Mouse (Mus musculus): ENCODE data around the gene Esam. TPM values are rescaled to one million over a fixed set of nuclear protein-coding genes. Genes with fewer than 3 reads are reported as not detected.

Esam gene
- polyA plus RNA-seq, 1 experiment from 2014 or later: 52.1 TPM

- H3K4me2 ChIP-seq (replicated peaks): no peak overlapping the region
- WGBS: 19% methylated on average over 27 of the region's 27 CpGs
- H3K36me3 ChIP-seq: no peaks in the 10 kb centered on the region
- no peaks in the 10 kb centered on the region for H3K9me3 ChIP-seq (replicated peaks)
- H3K4me1 ChIP-seq: peaks cover 12% of the 10 kb centered on the region
- no peak overlapping the region for H3K27ac ChIP-seq (replicated peaks)
- H3K4me3 ChIP-seq (replicated peaks): no peak overlapping the region
- H3K27me3 ChIP-seq: peaks cover 47% of the 10 kb centered on the region
- no peak overlapping the region for H3K9ac ChIP-seq
- no peak for ATAC-seq (ENCODE audit: insufficient number of reproducible peaks, low FRiP score, low TSS enrichment, low read depth)
Observed at GRCm38 (mm10) chr9:37545847-37546452, 18.1 kb downstream of the Esam start.

- Histone ChIP-seq H3K36me3 (no peaks in the 10 kb centered on the region), H3K4me3 (replicated peaks) (no peak overlapping the region), H3K27me3 (peaks cover 56% of the 10 kb centered on the region), H3K27ac (replicated peaks) (no peak overlapping the region), H3K4me2 (replicated peaks) (no peak overlapping the region), H3K4me1 (peaks cover 15% of the 10 kb centered on the region), H3K9me3 (replicated peaks) (no peaks in the 10 kb centered on the region), H3K9ac (no peak overlapping the region)
- 72% methylated on average over 1 of the region's 1 CpGs for WGBS
- no peak for ATAC-seq (ENCODE audit: insufficient number of reproducible peaks, low FRiP score, low TSS enrichment, low read depth)
Observed at GRCm38 (mm10) chr9:37546889-37547288, 19.0 kb downstream of the Esam start.

DNA sequence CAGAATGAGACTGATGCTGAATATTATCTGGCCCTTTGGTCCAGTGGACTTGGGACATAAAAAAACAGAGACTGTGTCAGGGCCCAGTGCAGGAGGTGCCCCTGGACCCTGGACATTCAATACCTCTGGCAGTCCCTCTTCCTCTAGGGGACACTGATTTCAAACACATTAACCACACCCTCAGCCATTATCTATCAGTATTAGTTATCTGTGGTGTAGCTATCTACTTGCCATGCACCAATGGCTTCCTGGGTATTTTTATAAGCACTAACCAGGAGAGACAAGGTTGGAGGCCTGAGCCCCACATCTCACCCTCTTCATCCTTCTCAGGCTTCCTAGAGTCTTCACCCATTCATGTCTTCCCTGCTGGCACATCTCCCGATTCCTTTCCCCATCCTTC, 22.6 kb downstream of the Esam start:
- 67% methylated on average over 1 of the region's 1 CpGs for WGBS
- H3K4me3 ChIP-seq (replicated peaks): no peak overlapping the region
- ATAC-seq (ENCODE audit: insufficient number of reproducible peaks, low FRiP score, low TSS enrichment, low read depth): no peak
- peaks cover 23% of the 10 kb centered on the region for H3K4me1 ChIP-seq
- no peak overlapping the region for H3K9ac ChIP-seq
- no peak overlapping the region for H3K4me2 ChIP-seq (replicated peaks)
- no peaks in the 10 kb centered on the region for H3K9me3 ChIP-seq (replicated peaks)
- H3K36me3 ChIP-seq: no peaks in the 10 kb centered on the region
- no peak overlapping the region for H3K27ac ChIP-seq (replicated peaks)
- peaks cover 62% of the 10 kb centered on the region for H3K27me3 ChIP-seq

- Histone ChIP-seq H3K4me2 (replicated peaks) (peak overlapping the region; percentile 95), H3K27ac (replicated peaks) (no peak overlapping the region), H3K9me3 (replicated peaks) (no peaks in the 10 kb centered on the region), H3K4me1 (peaks cover 30% of the 10 kb centered on the region), H3K9ac (0 out of 2 replicates have a peak overlapping the region, but pooled peaks have one; percentile 18), H3K36me3 (no peaks in the 10 kb centered on the region), H3K27me3 (peaks cover 55% of the 10 kb centered on the region), H3K4me3 (replicated peaks) (peak overlapping the region; percentile 47)
- ATAC-seq (ENCODE audit: insufficient number of reproducible peaks, low FRiP score, low TSS enrichment, low read depth): no peak
- WGBS: 2% methylated on average over 23 of the region's 23 CpGs
Observed at GRCm38 (mm10) chr9:37551751-37552531, 24.1 kb downstream of the Esam start.

- H3K9me3 ChIP-seq (replicated peaks): no peaks in the 10 kb centered on the region
- H3K4me2 ChIP-seq (replicated peaks): peak within 1 kb of the TSS; percentile 95
- WGBS: 4% methylated on average over 31 of the region's 31 CpGs
- H3K4me3 ChIP-seq (replicated peaks): peak within 1 kb of the TSS; percentile 47
- no peak within 1 kb of the TSS for H3K27ac ChIP-seq (replicated peaks)
- no peaks in the 10 kb centered on the region for H3K36me3 ChIP-seq
- H3K27me3 ChIP-seq: peaks cover 51% of the 10 kb centered on the region
- H3K4me1 ChIP-seq: peaks cover 30% of the 10 kb centered on the region
- H3K9ac ChIP-seq: 0 out of 2 replicates have a peak within 1 kb of the TSS, but pooled peaks have one; percentile 18
- ATAC-seq (ENCODE audit: insufficient number of reproducible peaks, low FRiP score, low TSS enrichment, low read depth): peak; percentile 87
Observed at GRCm38 (mm10) chr9:37552536-37553293, 24.8 kb downstream of the Esam start, which contains the start of gene Nrgn. TSS of gene Nrgn (minus strand) at chr9:37552904.

- Histone ChIP-seq H3K9me3 (replicated peaks) (no peaks in the 10 kb centered on the region), H3K27ac (replicated peaks) (no peak overlapping the region), H3K9ac (no peak overlapping the region), H3K4me1 (peaks cover 30% of the 10 kb centered on the region), H3K27me3 (peaks cover 40% of the 10 kb centered on the region), H3K36me3 (no peaks in the 10 kb centered on the region), H3K4me3 (replicated peaks) (no peak overlapping the region), H3K4me2 (replicated peaks) (no peak overlapping the region)
- ATAC-seq (ENCODE audit: insufficient number of reproducible peaks, low FRiP score, low TSS enrichment, low read depth): no peak
- WGBS: 89% methylated on average over 1 of the region's 1 CpGs
Observed at GRCm38 (mm10) chr9:37554279-37554678, 26.4 kb downstream of the Esam start.

GRCm38 (mm10) chr9:37554838-37555748, 27.2 kb downstream of the Esam start, which contains the start of gene Siae:
TSS of gene Siae (plus strand) at chr9:37555698.
- no peak within 1 kb of the TSS for H3K4me2 ChIP-seq (replicated peaks)
- H3K27ac ChIP-seq (replicated peaks): peak within 1 kb of the TSS; percentile 51; the same call in 1 of the 2 replicates

DNA sequence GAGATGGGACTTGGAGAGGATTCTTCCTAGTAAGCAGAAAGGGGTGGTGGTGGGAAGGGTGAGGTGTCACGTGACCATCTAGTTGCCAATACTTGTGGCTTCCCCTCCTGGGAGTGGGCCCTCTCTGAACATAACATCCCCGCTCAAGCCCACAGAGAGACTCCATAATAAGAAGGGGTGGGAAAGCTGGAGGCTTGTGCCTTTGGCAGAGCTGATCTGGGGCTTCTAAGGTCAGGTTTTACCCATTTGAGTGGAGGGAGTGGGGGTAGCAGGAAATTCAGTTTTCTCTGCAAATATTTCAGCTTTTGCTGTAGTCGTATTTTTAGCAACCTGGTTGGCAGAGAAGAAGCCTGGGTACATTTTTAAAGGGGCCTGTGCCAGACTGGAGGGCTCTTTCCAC, 28.5 kb downstream of the Esam start:
- no peaks in the 10 kb centered on the region for H3K36me3 ChIP-seq
- ATAC-seq (ENCODE audit: insufficient number of reproducible peaks, low FRiP score, low TSS enrichment, low read depth): no peak; the same call in 1 of the 2 replicates
- H3K9me3 ChIP-seq (replicated peaks): no peaks in the 10 kb centered on the region
- peaks cover 20% of the 10 kb centered on the region for H3K27me3 ChIP-seq
- H3K4me3 ChIP-seq (replicated peaks): no peak overlapping the region
- no peak overlapping the region for H3K9ac ChIP-seq
- peak overlapping the region; percentile 51; the same call in 1 of the 2 replicates for H3K27ac ChIP-seq (replicated peaks)
- 50% methylated on average over 3 of the region's 3 CpGs for WGBS
- no peak overlapping the region for H3K4me2 ChIP-seq (replicated peaks)
- H3K4me1 ChIP-seq: peaks cover 30% of the 10 kb centered on the region

More at GRCm38 (mm10) chr9:37554838-37555748, 27.2 kb downstream of the Esam start, which contains the start of gene Siae:
- no peak for ATAC-seq (ENCODE audit: insufficient number of reproducible peaks, low FRiP score, low TSS enrichment, low read depth)
- Histone ChIP-seq H3K36me3 (no peaks in the 10 kb centered on the region), H3K4me1 (peaks cover 30% of the 10 kb centered on the region), H3K9me3 (replicated peaks) (no peaks in the 10 kb centered on the region), H3K4me3 (replicated peaks) (no peak within 1 kb of the TSS), H3K9ac (no peak within 1 kb of the TSS), H3K27me3 (peaks cover 32% of the 10 kb centered on the region)
- 21% methylated on average over 7 of the region's 7 CpGs for WGBS

DNA sequence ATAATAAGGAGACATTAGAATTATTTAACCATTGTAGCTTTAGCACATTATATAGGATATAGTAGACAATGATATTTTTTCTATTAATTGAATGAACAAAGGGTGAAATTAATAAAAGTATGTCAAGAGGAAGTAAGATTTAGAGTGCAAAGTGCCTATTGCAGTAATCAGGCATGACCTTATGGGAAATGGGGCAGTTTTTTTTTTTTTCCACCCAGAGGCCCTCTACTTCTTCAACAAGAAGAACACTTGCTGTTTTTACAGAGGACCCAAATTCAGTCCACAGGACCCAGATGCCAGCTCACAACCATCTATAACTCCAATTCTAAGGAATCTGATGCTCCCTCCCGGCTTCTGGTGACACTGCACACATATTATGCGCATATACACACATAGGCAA, 32.7 kb downstream of the Esam start:
- ATAC-seq (ENCODE audit: insufficient number of reproducible peaks, low FRiP score, low TSS enrichment, low read depth): no peak
- Histone ChIP-seq H3K4me3 (replicated peaks) (no peak overlapping the region), H3K9ac (no peak overlapping the region), H3K9me3 (replicated peaks) (no peaks in the 10 kb centered on the region), H3K27me3 (0 out of 2 replicates have a peak, but pooled peaks cover 4% of the 10 kb centered on the region), H3K36me3 (no peaks in the 10 kb centered on the region), H3K4me2 (replicated peaks) (no peak overlapping the region), H3K27ac (replicated peaks) (no peak overlapping the region), H3K4me1 (peaks cover 7% of the 10 kb centered on the region; the same call in 1 of the 2 replicates)
- 90% methylated on average over 2 of the region's 2 CpGs for WGBS

DNA sequence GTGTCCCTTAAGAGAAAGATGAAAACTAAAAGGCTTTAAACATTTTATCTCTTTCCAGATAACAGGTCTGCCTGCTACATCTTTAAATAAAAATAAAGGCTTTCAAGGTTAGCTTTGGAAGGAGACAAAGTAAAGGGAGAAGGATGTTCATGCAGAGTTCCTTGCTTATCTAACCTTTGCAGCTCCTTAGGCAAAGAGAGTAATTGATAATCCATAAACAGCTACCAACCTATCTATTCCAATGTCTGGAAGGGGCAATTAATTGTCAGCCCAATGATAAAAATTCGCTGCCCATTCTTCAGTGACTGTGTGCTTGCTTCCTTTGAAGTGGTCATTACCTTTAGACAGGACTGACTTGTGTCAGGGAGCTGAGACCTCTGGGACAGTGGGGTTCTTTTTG, 35.9 kb downstream of the Esam start:
- H3K9me3 ChIP-seq (replicated peaks): no peaks in the 10 kb centered on the region
- H3K27ac ChIP-seq (replicated peaks): no peak overlapping the region
- no peak overlapping the region for H3K4me3 ChIP-seq (replicated peaks)
- H3K9ac ChIP-seq: no peak overlapping the region
- no peak overlapping the region for H3K4me2 ChIP-seq (replicated peaks)
- H3K4me1 ChIP-seq: peaks cover 8% of the 10 kb centered on the region; the same call in 1 of the 2 replicates
- WGBS: 74% methylated on average over 1 of the region's 1 CpGs
- ATAC-seq (ENCODE audit: insufficient number of reproducible peaks, low FRiP score, low TSS enrichment, low read depth): no peak
- no peaks in the 10 kb centered on the region for H3K36me3 ChIP-seq
- peaks cover 3% of the 10 kb centered on the region; the same call in 1 of the 2 replicates for H3K27me3 ChIP-seq

Measured in embryonic facial prominence, embryonic 15.5 days (tissue).